Mouse (Mus musculus) ES-E14 (cell line): Measurements from ENCODE around the gene Notum. TPM values are rescaled to one million over a fixed set of nuclear protein-coding genes. Genes with fewer than 3 reads are reported as not detected.

Experiments used
- DNase-seq: peaks from one replicate; pipeline ENCODE4 v3.0.0-alpha.2; 2013; ENCODE audit warnings: low read depth, low spot score
- H3K27ac ChIP-seq: 2 replicates; pipeline ENCODE4 v1.5.1; 2012; ENCODE audit warnings: low read depth, mild to moderate bottlenecking, low read length, moderate library complexity, mixed read lengths; ENCODE audit not compliant: poor library complexity, insufficient read depth, severe bottlenecking
- H3K36me3 ChIP-seq: 2 replicates; pipeline ENCODE4 v1.6.1; 2012; ENCODE audit warnings: mild to moderate bottlenecking, low read length, moderate library complexity, mixed read lengths; ENCODE audit not compliant: control insufficient read depth, poor library complexity, insufficient read depth, severe bottlenecking
- H3K4me1 ChIP-seq, 2 experiments: fragments of 150-350 bp in 1 of 2; sonication (generic) in 1 of 2; 2 replicates each; pipeline ENCODE4 v1.6.1; 2012; ENCODE audit warnings: low read length in 2 of 2, mild to moderate bottlenecking in 1 of 2, mixed read lengths in 1 of 2; ENCODE audit not compliant: control insufficient read depth in 2 of 2, insufficient read depth in 2 of 2, poor library complexity in 1 of 2
- H3K4me3 ChIP-seq, 2 experiments: fragments of 150-350 bp in 1 of 2; sonication (generic) in 1 of 2; 2 replicates each; pipeline ENCODE4 v1.5.1; 2012; ENCODE audit warnings: low read length in 2 of 2, low read depth in 1 of 2, mild to moderate bottlenecking in 1 of 2, mixed read lengths in 1 of 2; ENCODE audit not compliant: insufficient read depth in 1 of 2, poor library complexity in 1 of 2, severe bottlenecking in 1 of 2
- H3K9ac ChIP-seq: 2 replicates; pipeline ENCODE4 v1.6.1; 2012; ENCODE audit warnings: low read depth, mild to moderate bottlenecking, low read length, mixed read lengths; ENCODE audit not compliant: poor library complexity, insufficient read depth, severe bottlenecking
- H3K9me3 ChIP-seq: fragments of 150-350 bp; sonication (generic); 2 replicates; pipeline ENCODE4 v1.6.1; 2012; ENCODE audit warnings: low read depth, mild to moderate bottlenecking, low read length; ENCODE audit not compliant: control insufficient read depth, insufficient read depth
- CHD2 ChIP-seq: IDR thresholded peaks from 2 replicates; pipeline ENCODE4 v1.6.1; 2014; ENCODE audit warnings: mild to moderate bottlenecking, low read depth, low read length, inconsistent platforms
- HCFC1 ChIP-seq: IDR thresholded peaks from 2 replicates; pipeline ENCODE4 v1.6.1; 2012; ENCODE audit warnings: low read length, inconsistent platforms, borderline replicate concordance; ENCODE audit not compliant: insufficient read depth
- in situ Hi-C, 2 experiments: fragments of 600-800 bp; cut with MboI; formaldehyde crosslinking; loops; one replicate each; pipeline ENCODE4 v1.15.1; 2025; ENCODE audit warnings: low sequenced_read_pairs in 2 of 2, inconsistent platforms in 1 of 2; ENCODE audit not compliant: unreplicated experiment in 2 of 2
- total RNA-seq: library from RNA; depleted of rRNA; stranded (reverse); fragments of 300-350 nt; gene quantifications from 2 replicates; pipeline ENCODE4 v1.2.3, GENCODE M21; 2012; rRNA removed

Notum gene
- total RNA-seq, 1 experiment: 47.8 TPM

DNA sequence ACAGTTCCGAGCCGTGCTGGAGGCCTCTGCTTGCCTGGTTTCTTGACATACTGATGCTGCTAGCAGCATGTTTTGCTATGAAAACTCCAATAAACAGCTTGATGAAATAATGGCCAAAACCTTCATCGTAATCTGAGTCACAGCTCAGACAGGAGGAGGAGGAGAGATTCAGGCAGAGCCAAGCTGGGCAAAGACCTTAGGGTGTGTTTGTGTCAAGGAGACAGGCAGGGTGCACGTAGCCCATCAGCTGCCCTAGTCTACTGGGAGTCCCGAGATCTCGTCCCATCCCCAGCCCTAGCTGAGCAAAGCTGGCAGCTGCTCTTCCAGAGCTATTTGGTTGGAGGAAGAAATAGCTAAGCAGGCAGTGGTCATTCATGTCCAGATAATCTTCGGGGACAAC, 55.3 kb downstream of the Notum start:
- in situ Hi-C loops: no loop called here
- Histone ChIP-seq H3K36me3 (peaks cover 25% of the 10 kb centered on the region), H3K27ac (no peak overlapping the region), H3K4me3 (no peak overlapping the region), H3K4me1 (peaks cover 0 to 21% of the 10 kb centered on the region in 2 experiments; a peak in 3 of 4 replicates), H3K9ac (no peak overlapping the region), H3K9me3 (no peaks in the 10 kb centered on the region)
- TF ChIP-seq HCFC1 (no peak), CHD2 (no peak)
- no peak for DNase-seq

Other genes starting within 250 kb of the Notum start
- 35.6 and 57.7 TPM in 2 replicates for gene Nploc4, start 223.5 kb downstream of the Notum start, total RNA-seq
- not detected in 2 replicates for gene Tspan10, start 218.5 kb downstream of the Notum start, total RNA-seq
- gene Pde6g, start 207.7 kb downstream of the Notum start, total RNA-seq: not detected in 2 replicates
- 2.9 and 4.1 TPM in 2 replicates for gene Oxld1, start 203.1 kb downstream of the Notum start, total RNA-seq
- 24.6 and 27.4 TPM in 2 replicates for gene Ccdc137, start 203.1 kb downstream of the Notum start, total RNA-seq
- 15.3 and 21.2 TPM in 2 replicates for gene Arl16, start 193.6 kb downstream of the Notum start, total RNA-seq
- 100 and 136 TPM in 2 replicates for gene Mrpl12, start 176.6 kb downstream of the Notum start, total RNA-seq
- 30.2 and 35.0 TPM in 2 replicates for gene Slc25a10, start 169.3 kb downstream of the Notum start, total RNA-seq
- 0.40 and 0.53 TPM in 2 replicates for gene Gcgr, start 130.5 kb downstream of the Notum start, total RNA-seq
- 18.9 and 20.2 TPM in 2 replicates for gene Mcrip1, start 111.4 kb downstream of the Notum start, total RNA-seq
- gene Ppp1r27, start 110.0 kb downstream of the Notum start, total RNA-seq: not detected in 2 replicates
- 904 and 977 TPM in 2 replicates for gene P4hb, start 87.9 kb downstream of the Notum start, total RNA-seq
- 161 and 253 TPM in 2 replicates for gene Arhgdia, start 79.6 kb downstream of the Notum start, total RNA-seq
- 300 and 397 TPM in 2 replicates for gene Alyref, start 62.8 kb downstream of the Notum start, total RNA-seq
- 87.4 and 98.4 TPM in 2 replicates for gene Anapc11, start 62.8 kb downstream of the Notum start, total RNA-seq
- 0.69 and 0.94 TPM in 2 replicates for gene Npb, start 52.7 kb downstream of the Notum start, total RNA-seq
- gene Pcyt2, start 43.2 kb downstream of the Notum start, total RNA-seq: 88.6 and 188 TPM in 2 replicates
- gene Sirt7, start 35.9 kb downstream of the Notum start, total RNA-seq: 29.4 and 33.2 TPM in 2 replicates
- gene Mafg, start 27.6 kb downstream of the Notum start, total RNA-seq: 42.6 and 48.4 TPM in 2 replicates
- gene Pycr1, start 17.4 kb downstream of the Notum start, total RNA-seq: 19.0 and 19.6 TPM in 2 replicates
- 0.63 TPM in 1 of 2 replicates, not detected in the other for gene Myadml2, start 13.0 kb downstream of the Notum start, total RNA-seq
- gene Aspscr1, start 11.8 kb upstream of the Notum start, total RNA-seq: 85.2 and 144 TPM in 2 replicates
- gene Cenpx, start 52.6 kb upstream of the Notum start, total RNA-seq: 53.9 TPM in 2 replicates
- gene Lrrc45, start 52.8 kb upstream of the Notum start, total RNA-seq: 30.3 and 65.0 TPM in 2 replicates
- gene Rac3, start 60.3 kb upstream of the Notum start, total RNA-seq: 20.1 and 34.3 TPM in 2 replicates
- gene Dcxr, start 66.1 kb upstream of the Notum start, total RNA-seq: 43.6 and 66.6 TPM in 2 replicates
- not detected in 2 replicates for gene Cbr2, start 70.9 kb upstream of the Notum start, total RNA-seq
- 184 and 244 TPM in 2 replicates for gene Hmga1b, start 101.6 kb upstream of the Notum start, total RNA-seq
- gene Rfng, start 123.0 kb upstream of the Notum start, total RNA-seq: 18.8 and 28.6 TPM in 2 replicates
- gene Gps1, start 123.1 kb upstream of the Notum start, total RNA-seq: 289 and 378 TPM in 2 replicates
- gene Dus1l, start 135.2 kb upstream of the Notum start, total RNA-seq: 101 and 124 TPM in 2 replicates
- 210 and 251 TPM in 2 replicates for gene Fasn, start 163.4 kb upstream of the Notum start, total RNA-seq